Mouse (Mus musculus) frontal cortex, adult (tissue): ENCODE results near the gene Ugt8a.

Source experiments
- ATAC-seq: cut with Nextera tagmentation; 2 replicates; pipeline ENCODE4 v1.9.2; 2017; ENCODE audit warnings: mild to moderate bottlenecking, moderate library complexity, mixed read lengths; ENCODE audit not compliant: low TSS enrichment

Ugt8a gene

DNA sequence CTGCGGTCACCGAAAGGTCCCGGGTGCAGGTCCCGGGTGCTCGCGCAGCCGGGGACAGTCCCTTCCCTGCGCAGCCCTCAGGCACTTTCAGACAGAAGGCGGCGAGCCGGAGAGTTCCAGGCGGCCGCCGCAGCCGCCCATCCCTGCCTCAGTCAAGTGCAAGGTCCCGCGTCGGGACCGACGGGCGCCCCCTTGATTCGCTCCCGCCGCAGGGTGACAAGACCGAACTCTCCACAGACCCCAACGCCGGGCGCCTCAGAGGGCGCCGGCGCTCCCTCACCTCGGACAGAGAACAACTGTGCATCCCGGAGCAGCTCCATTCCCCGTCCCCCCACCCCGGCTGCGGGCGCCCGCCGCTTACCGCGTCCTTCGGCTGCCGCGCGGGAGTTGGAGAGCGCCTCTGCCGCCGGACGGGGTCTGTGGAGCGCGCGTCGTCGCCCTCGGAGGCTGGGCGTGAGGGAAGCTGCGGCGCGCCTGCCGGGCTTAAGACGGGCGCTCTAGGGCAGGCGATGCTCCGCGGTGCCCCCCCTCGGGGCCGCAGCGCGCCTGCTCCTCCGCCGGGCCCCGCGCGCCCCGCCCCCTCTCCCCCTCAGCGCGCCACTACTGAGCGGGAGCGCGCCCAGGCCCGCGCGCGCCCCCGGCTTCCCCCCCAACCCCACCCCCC is at the start of gene Ugt8a:
TSS of gene Ugt8a (minus strand) at position 528 of the 664 bp plus-strand sequence.
- peak; percentile 55 for ATAC-seq

- no peak for ATAC-seq
These were observed 48.2 kb upstream of the Ugt8a start for GRCm38 (mm10) chr3:125986639-125987038.

- ATAC-seq: no peak
These were observed 45.4 kb upstream of the Ugt8a start for GRCm38 (mm10) chr3:125983707-125984420.

DNA sequence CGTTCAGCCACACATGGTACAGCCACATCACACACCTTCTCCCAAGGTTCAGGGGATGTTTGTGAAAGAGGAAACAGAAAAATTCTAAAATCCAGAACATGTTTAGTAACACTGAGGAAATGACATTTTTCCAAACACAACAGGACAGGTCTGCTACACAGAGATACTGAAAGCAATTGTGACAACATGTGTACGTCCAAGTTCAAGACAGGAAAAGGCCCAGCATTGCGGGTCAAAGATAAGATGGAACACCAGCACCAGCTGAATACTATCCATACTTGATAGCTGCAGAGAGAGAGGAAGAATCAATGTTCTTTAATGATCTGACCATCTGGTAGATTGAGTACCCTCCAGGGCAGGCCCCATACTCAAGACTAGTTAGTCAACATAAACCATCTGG is 41.1 kb upstream of the Ugt8a start:
- no peak for ATAC-seq

DNA sequence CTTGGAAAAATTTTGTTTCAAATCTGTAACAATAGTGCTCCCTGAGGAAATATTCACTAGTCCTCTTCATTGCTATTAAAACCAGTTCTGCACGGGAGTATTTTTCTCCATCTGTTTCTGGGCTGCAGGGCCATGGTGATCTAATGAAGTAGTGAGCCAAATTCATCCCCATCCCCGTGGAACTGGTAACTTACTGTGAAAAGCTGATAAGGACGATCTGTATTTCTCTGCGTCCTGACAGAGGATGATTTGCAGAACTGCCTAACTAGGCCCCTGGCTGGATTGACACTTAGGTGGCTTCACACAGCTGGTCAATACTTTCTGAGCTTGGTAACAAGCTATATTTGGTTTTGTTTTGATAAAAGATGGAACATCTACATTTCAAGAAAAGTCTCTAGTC is 37.5 kb upstream of the Ugt8a start:
- ATAC-seq: no peak

- ATAC-seq: no peak; the same call in 1 of the 2 replicates
These were observed 31.0 kb upstream of the Ugt8a start for GRCm38 (mm10) chr3:125969458-125969857.

DNA sequence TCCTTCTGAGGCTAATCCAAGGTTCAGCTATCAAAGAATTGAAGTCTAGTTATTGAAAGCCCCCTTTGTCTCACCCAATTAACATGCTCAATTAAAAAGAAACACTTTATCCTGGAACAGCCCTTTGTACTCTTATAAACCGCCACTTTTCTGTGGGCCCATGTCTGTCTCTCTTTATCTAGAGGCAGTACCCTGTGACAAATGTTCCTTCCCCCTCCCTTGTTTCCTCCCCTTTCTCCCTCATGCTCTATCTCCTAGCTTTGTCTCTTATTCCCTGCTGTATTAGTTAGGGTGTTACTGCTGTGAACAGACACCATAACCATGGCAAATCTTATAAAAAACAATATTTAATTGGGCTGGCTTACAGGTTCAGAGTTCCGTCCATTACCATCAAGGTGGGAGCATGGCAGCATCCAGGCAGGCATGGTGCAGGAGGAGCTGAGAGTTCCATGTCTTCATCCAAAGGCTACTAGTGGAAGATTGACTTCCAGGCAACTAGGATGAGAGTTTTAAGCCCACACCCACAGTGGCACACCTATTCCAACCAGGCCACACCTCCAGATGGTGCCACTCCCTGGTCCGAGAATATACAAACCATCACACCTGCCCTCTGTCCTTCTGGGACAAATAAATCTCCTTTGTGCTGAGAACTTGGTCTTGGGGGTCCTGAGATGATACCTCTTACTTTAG is 17.9 kb upstream of the Ugt8a start:
- ATAC-seq: no peak

GRCm38 (mm10) chr3:125954881-125955280 is 16.5 kb upstream of the Ugt8a start:
- no peak for ATAC-seq

DNA sequence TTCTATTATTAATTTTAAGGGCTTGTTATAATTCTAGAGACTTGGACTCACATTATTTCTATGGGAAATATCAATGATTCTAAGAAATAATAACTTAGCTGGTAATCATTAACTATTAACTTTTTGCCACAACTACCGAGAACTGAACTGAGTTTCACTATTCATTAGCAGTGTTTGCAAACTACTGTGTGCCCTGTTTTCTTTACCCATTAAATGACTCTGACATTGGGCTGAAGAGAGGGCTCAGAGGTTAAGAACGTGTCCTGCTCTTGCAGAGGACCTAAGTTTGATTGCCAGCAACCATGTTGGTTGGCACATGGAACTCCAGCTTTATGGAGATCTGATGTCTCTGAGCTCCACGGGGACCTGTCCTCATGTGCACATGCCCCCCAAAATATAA is 2.4 kb upstream of the Ugt8a start:
- no peak for ATAC-seq

GRCm38 (mm10) chr3:125938756-125939109 is 314 bp upstream of the Ugt8a start:
- ATAC-seq: peak; percentile 54

DNA sequence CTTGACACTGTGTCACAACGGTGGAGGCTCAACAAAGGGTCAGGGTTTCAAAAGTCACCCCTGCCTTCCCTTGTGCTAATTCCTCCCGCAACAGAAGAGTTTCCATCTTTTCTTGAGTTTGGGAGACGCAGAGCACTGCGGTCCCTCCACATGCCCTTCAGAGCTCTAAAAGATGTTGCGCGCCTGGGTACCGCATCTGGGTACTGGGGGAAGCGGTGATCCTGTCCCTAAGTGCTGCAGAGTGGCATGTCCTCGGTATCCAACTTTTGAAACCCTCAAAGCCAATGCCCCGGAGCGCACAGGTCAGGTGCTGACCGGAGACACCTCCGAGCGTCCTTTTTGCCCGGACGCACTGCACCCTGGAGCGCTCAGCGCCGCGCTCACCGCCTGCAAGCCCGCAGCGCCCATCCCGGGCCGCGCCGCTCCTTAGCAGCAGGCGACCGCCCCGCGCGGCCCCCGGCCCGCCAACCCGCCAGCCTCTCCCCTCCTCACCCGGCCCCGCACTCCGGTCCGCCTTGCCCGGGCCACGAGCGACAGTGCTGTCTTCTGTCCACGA is 805 bp downstream of the Ugt8a start:
- peak; percentile 28 for ATAC-seq

GRCm38 (mm10) chr3:125935796-125936195 is 2.6 kb downstream of the Ugt8a start:
- no peak for ATAC-seq

- ATAC-seq: no peak
These were observed 5.7 kb downstream of the Ugt8a start for GRCm38 (mm10) chr3:125932594-125933237.

DNA sequence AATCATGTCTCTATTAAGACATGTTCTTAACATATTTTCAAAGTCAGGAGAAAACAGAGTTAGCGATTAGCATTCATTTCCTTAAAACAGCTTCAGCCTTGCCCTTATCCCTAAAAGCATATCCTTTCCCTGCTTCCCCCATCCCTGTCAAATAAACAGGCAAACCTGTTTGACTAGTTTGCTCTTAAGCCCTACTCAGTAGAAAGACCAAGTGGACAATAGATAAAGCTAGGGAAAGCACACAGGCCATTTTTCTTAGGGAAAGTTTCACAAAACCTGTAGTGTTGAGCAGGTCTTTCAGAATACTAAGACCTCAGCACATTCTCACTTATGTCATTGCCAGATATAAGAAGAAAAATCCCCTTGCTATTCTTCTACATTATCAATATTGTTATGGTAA is 7.4 kb downstream of the Ugt8a start:
- no peak for ATAC-seq

- ATAC-seq: no peak
These were observed 17.5 kb downstream of the Ugt8a start for GRCm38 (mm10) chr3:125920876-125921275.

- peak; percentile 50; the same call in 1 of the 2 replicates for ATAC-seq
These were observed 39.4 kb downstream of the Ugt8a start for GRCm38 (mm10) chr3:125898976-125899375.

GRCm38 (mm10) chr3:125887109-125887508 is 51.3 kb downstream of the Ugt8a start:
- no peak; the same call in 1 of the 2 replicates for ATAC-seq

GRCm38 (mm10) chr3:125884879-125885278 is 53.5 kb downstream of the Ugt8a start:
- ATAC-seq: no peak

DNA sequence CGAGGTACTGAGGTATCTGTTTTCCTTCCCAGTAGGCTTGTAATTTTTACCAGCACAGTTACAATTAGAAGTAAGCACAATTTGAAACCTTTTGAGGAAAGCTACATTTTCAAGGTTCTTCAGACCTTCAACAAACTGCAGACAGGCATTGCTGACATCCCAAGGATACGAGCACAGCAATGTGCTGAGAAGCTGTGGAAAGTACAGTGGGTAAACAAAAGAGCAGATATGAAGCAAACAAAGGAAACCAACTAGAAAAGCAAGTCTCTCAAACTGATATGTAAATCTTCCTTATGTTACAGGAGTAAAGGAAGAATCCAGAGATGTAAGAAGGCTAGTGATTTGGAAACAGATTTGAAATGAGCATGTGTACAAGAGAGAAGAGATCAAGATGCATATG is 54.0 kb downstream of the Ugt8a start:
- 0 out of 2 replicates have a peak, but pooled peaks have one; percentile 9 for ATAC-seq

- ATAC-seq: peak; percentile 44
These were observed 55.4 kb downstream of the Ugt8a start for GRCm38 (mm10) chr3:125883009-125883408.

GRCm38 (mm10) chr3:125881835-125882234 is 56.6 kb downstream of the Ugt8a start:
- peak; percentile 62; the same call in 1 of the 2 replicates for ATAC-seq

DNA sequence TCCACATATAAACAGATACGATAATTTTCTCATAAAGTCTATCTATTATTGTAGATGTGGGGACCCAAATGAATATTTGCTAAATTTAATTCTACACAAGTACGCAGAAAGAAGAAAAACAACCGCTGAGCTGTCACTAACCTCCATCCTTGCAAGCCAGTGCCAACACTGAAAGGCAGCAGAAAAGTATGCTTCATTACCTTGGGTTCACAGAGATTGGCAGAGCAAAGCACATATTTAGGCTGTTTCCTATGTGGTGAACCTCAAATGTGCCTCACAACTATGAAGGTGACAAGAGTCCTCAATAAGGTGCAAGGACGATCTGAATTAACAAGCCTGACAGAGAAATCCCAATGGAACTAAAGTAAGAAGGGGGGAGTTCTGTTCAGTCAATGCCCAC is 64.0 kb downstream of the Ugt8a start:
- no peak for ATAC-seq
